Mouse (Mus musculus) forebrain, embryonic 14.5 days (tissue): ENCODE data around the gene Slc34a1. TPM values are rescaled to one million over a fixed set of nuclear protein-coding genes. Genes with fewer than 3 reads are reported as not detected.

Experiments used
- ATAC-seq: fragments of 200-750 bp; cut with Nextera tagmentation; 2 replicates; pipeline ENCODE4 v1.8.0; 2017; ENCODE audit warnings: mild to moderate bottlenecking, moderate library complexity
- DNase-seq: peaks from one replicate; pipeline ENCODE4 v3.0.0-alpha.2; 2015; ENCODE audit warnings: low spot score
- H3K27ac ChIP-seq: fragments of 300-500 bp; sonication (generic); 2 replicates; pipeline ENCODE4 v1.5.1; 2014; ENCODE audit warnings: low read depth, mild to moderate bottlenecking, control low read depth, low read length, moderate library complexity
- H3K27me3 ChIP-seq: fragments of 300-500 bp; sonication (generic); replicated peaks from 2 replicates; pipeline ENCODE4 v1.6.1; 2014; ENCODE audit warnings: low read length, control low read depth, mixed read lengths; ENCODE audit not compliant: control insufficient read depth, insufficient read depth
- H3K36me3 ChIP-seq: fragments of 300-500 bp; sonication (generic); 2 replicates; pipeline ENCODE4 v1.6.1; 2014; ENCODE audit warnings: low read length, control low read depth; ENCODE audit not compliant: control insufficient read depth, insufficient read depth
- H3K4me1 ChIP-seq: fragments of 300-500 bp; sonication (generic); 2 replicates; pipeline ENCODE4 v1.6.1; 2014; ENCODE audit warnings: antibody characterized with exemption, low read length, control low read depth; ENCODE audit not compliant: control insufficient read depth, insufficient read depth
- H3K4me2 ChIP-seq: fragments of 300-500 bp; sonication (generic); 2 replicates; pipeline ENCODE4 v1.6.1; 2014; ENCODE audit warnings: mild to moderate bottlenecking, control low read depth, low read length
- H3K4me3 ChIP-seq: fragments of 300-500 bp; sonication (generic); 2 replicates; pipeline ENCODE4 v1.5.1; 2014; ENCODE audit warnings: low read depth, low read length, control low read depth
- H3K9ac ChIP-seq: fragments of 300-500 bp; sonication (generic); 2 replicates; pipeline ENCODE4 v1.6.1; 2014; ENCODE audit warnings: mild to moderate bottlenecking, low read length, control low read depth, moderate library complexity
- H3K9me3 ChIP-seq: fragments of 300-500 bp; sonication (generic); replicated peaks from 2 replicates; pipeline ENCODE4 v1.6.1; 2016; ENCODE audit warnings: low read length, control low read depth, mixed read lengths; ENCODE audit not compliant: control insufficient read depth
- WGBS: fragments of 180-500 bp; shearing (Covaris S2); extraction: QIAGEN DNeasy Blood & Tissue Kit; methylation state at CpG from one replicate; pipeline ENCODE4 v1.1.7; 2014; 5-methylcytosine and 5-hydroxymethylcytosine counted together
- polyA plus RNA-seq: library from polyadenylated mRNA; unstranded; fragments of >200 nt; fragmentation: Nextera tagmentation; extraction: Ambion mirVana; gene quantifications from 2 replicates; pipeline ENCODE4 v1.2.1, GENCODE M21; 2014

Slc34a1 gene
- polyA plus RNA-seq, 1 experiment from 2014 or later: not detected

- DNase-seq (no peak), ATAC-seq (no peak)
- H3K27ac ChIP-seq: no peak overlapping the region
- peak overlapping the region; percentile 83 for H3K4me2 ChIP-seq
- H3K9ac ChIP-seq: peak overlapping the region; percentile 95
- H3K4me1 ChIP-seq: peaks cover 11% of the 10 kb centered on the region
- H3K9me3 ChIP-seq: no peaks in the 10 kb centered on the region
- 84% methylated on average over 6 of the region's 6 CpGs for WGBS
- H3K36me3 ChIP-seq: peaks cover 19% of the 10 kb centered on the region
- H3K4me3 ChIP-seq: peak overlapping the region; percentile 86
- H3K27me3 ChIP-seq: no peaks in the 10 kb centered on the region
These were observed 48.6 kb downstream of the Slc34a1 start for GRCm38 (mm10) chr13:55446483-55447105.

DNA sequence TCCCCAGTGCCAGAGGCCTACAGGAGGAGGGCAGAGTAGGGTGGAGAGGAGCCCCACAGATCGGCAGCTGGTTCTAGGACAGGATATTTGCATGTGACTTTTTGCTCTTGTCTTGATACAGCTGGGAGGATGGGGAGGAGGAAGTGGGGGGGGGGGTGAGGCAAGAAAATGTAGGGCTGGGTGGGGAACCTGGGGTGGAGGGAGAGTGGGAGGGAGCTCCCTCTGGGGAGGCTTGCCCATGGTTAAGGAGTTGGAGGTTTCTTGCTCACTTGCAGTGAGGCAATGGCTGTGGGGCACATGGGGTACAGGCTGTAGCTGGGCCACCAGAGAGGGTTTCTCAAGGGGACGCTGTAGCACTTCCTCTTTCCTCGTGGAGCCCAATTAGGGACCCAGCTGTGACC is 49.6 kb downstream of the Slc34a1 start:
- peaks cover 29% of the 10 kb centered on the region for H3K36me3 ChIP-seq
- DNase-seq (no peak), ATAC-seq (no peak)
- 73% methylated on average over 3 of the region's 3 CpGs for WGBS
- H3K9ac ChIP-seq: no peak overlapping the region
- H3K27me3 ChIP-seq: no peaks in the 10 kb centered on the region
- H3K27ac ChIP-seq: no peak overlapping the region
- no peak overlapping the region for H3K4me3 ChIP-seq
- peaks cover 11% of the 10 kb centered on the region for H3K4me1 ChIP-seq
- H3K9me3 ChIP-seq: no peaks in the 10 kb centered on the region
- no peak overlapping the region for H3K4me2 ChIP-seq

GRCm38 (mm10) chr13:55448131-55448530 is 50.1 kb downstream of the Slc34a1 start:
- DNase-seq: no peak
- no peaks in the 10 kb centered on the region for H3K27me3 ChIP-seq
- H3K36me3 ChIP-seq: peaks cover 34% of the 10 kb centered on the region
- H3K9me3 ChIP-seq: no peaks in the 10 kb centered on the region
- no peak overlapping the region for H3K4me2 ChIP-seq
- H3K9ac ChIP-seq: no peak overlapping the region
- no peak overlapping the region for H3K4me3 ChIP-seq
- peaks cover 11% of the 10 kb centered on the region for H3K4me1 ChIP-seq
- no peak overlapping the region for H3K27ac ChIP-seq
- no peak for ATAC-seq
- 95% methylated on average over 5 of the region's 5 CpGs for WGBS

GRCm38 (mm10) chr13:55449205-55449604 is 51.2 kb downstream of the Slc34a1 start:
- ATAC-seq: no peak

DNA sequence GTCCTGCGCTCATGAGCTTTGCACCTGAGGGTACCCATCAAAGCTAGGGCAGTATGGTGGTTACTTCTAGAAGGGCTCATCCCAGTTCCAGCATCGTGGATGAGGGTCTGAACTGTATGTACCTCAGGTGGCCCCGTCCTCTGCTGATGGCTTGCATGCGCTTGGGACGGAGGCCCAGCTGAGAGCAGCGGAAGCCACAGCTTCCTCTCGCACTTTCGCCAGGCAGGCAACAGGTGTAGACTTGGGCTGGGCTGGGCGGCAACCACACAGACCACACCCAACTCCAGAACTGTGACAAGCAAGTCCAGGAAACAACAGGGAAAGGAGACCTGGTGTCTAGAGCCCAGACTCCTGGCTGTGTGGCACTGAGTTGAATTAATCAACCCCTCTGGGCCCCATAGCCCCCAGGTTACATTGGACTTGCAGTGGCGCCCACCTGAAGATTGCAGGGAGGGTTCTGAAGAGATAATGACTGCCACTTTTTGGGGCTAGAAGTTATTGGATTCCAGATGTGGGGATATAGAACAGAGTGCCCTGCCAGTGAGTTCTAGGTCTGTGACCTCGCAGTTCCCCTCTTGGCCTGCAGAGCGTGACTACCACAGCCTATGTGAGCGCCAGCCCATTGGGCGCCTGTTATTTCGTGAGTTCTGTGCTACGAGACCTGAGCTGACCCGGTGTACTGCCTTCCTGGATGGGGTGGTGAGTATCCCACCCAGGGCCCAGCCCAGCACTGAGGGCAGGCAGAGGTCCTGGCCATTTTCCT is 51.9 kb downstream of the Slc34a1 start:
- DNase-seq (no peak), ATAC-seq (no peak)
- Histone ChIP-seq H3K4me1 (peaks cover 11% of the 10 kb centered on the region), H3K27ac (no peak overlapping the region), H3K4me3 (no peak overlapping the region), H3K27me3 (no peaks in the 10 kb centered on the region), H3K9ac (no peak overlapping the region), H3K9me3 (no peaks in the 10 kb centered on the region), H3K36me3 (peaks cover 52% of the 10 kb centered on the region), H3K4me2 (no peak overlapping the region)
- WGBS: 91% methylated on average over 17 of the region's 17 CpGs

More at GRCm38 (mm10) chr13:55449205-55449604, 51.2 kb downstream of the Slc34a1 start:
- no peak overlapping the region for H3K27ac ChIP-seq
- H3K36me3 ChIP-seq: peaks cover 45% of the 10 kb centered on the region
- H3K9ac ChIP-seq: no peak overlapping the region
- no peak overlapping the region for H3K4me3 ChIP-seq
- no peaks in the 10 kb centered on the region for H3K9me3 ChIP-seq
- 89% methylated on average over 9 of the region's 9 CpGs for WGBS
- no peak overlapping the region for H3K4me2 ChIP-seq
- H3K27me3 ChIP-seq: no peaks in the 10 kb centered on the region
- no peak for DNase-seq
- H3K4me1 ChIP-seq: peaks cover 11% of the 10 kb centered on the region

DNA sequence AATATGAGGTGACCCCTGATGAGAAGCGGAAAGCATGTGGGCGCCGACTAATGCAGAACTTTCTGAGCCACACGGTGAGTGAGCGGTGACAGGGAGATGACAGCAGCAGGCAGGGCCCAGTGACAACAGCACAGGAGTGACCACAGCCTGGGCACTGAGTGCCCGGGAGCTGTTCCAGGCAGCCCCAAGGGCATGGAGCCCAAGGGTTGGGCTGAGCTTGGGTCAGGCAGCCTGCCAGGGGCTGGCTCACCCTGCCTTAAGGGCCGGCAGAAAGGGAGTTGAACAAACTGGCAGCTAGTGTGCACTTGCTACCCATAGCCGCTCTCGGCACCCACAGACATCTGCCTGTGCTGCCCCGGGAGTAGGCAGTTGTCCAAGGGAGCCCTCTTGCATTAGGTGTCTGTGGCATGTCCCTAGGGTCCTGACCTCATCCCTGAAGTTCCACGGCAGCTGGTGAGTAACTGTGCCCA is 52.6 kb downstream of the Slc34a1 start:
- Histone ChIP-seq H3K36me3 (peaks cover 59% of the 10 kb centered on the region), H3K27ac (no peak overlapping the region), H3K4me3 (no peak overlapping the region), H3K4me1 (peaks cover 11% of the 10 kb centered on the region), H3K9me3 (no peaks in the 10 kb centered on the region), H3K27me3 (no peaks in the 10 kb centered on the region), H3K9ac (no peak overlapping the region), H3K4me2 (no peak overlapping the region)
- 95% methylated on average over 11 of the region's 11 CpGs for WGBS
- DNase-seq (no peak), ATAC-seq (no peak)

GRCm38 (mm10) chr13:55451296-55451695 is 53.3 kb downstream of the Slc34a1 start:
- Histone ChIP-seq H3K9me3 (no peaks in the 10 kb centered on the region), H3K4me2 (no peak overlapping the region), H3K9ac (no peak overlapping the region), H3K27me3 (no peaks in the 10 kb centered on the region), H3K4me3 (no peak overlapping the region), H3K36me3 (peaks cover 66% of the 10 kb centered on the region), H3K4me1 (peaks cover 5% of the 10 kb centered on the region), H3K27ac (no peak overlapping the region)
- WGBS: 94% methylated on average over 10 of the region's 10 CpGs
- DNase-seq (no peak), ATAC-seq (no peak)

- no peak overlapping the region; the same call in 1 of the 2 replicates for H3K9ac ChIP-seq
- no peak overlapping the region for H3K4me2 ChIP-seq
- DNase-seq: no peak
- no peak overlapping the region for H3K4me3 ChIP-seq
- no peak overlapping the region for H3K27ac ChIP-seq
- peaks cover 73% of the 10 kb centered on the region for H3K36me3 ChIP-seq
- no peaks in the 10 kb centered on the region for H3K4me1 ChIP-seq
- no peaks in the 10 kb centered on the region for H3K27me3 ChIP-seq
- no peaks in the 10 kb centered on the region for H3K9me3 ChIP-seq
- no peak for ATAC-seq
- 97% methylated on average over 16 of the region's 16 CpGs for WGBS
These were observed 54.0 kb downstream of the Slc34a1 start for GRCm38 (mm10) chr13:55451785-55452549.
